Mouse (Mus musculus) bone marrow, adult 2 months (tissue): Measurements from ENCODE around the gene Zfp523.

Experiments
- CTCF ChIP-seq: fragments of 200-500 bp; IDR thresholded peaks from 2 replicates; pipeline ENCODE4 v1.5.1; 2011; ENCODE audit warnings: low read length, control low read depth; ENCODE audit not compliant: control insufficient read depth, insufficient read depth
- POLR2A ChIP-seq: fragments of 200-500 bp; IDR thresholded peaks from 2 replicates; pipeline ENCODE4 v1.6.1; 2011; ENCODE audit warnings: low read depth, mild to moderate bottlenecking, control low read depth, low read length, borderline replicate concordance; ENCODE audit not compliant: control insufficient read depth

DNA sequence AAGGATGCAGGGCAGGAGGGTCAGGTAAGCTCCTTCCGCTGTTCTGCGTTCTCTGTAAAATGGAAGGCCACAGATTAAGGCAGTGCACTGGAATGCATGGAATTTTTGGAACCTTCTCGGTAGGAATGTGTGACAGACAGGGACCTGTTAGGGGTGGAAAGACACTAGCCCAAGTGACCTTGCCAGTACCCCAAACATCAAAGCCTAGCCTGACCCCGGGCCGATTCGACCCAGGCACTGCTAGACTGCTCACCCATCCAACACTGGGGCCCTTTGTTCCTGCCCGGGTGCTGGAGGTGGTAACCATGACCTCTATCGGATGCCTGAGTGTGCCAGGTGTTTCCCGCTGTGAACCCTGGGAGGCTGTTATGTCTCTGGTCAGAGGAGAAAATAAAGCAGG is 38.2 kb upstream of the Zfp523 start:
- no peak for TF ChIP-seq CTCF
- TF ChIP-seq POLR2A, result no peak
